Mouse (Mus musculus) spleen, postnatal 36 days (tissue): ENCODE measurements around the gene Bglap.
"Not testable (repeated sequence)": the region's sequence is repeated elsewhere in the genome, so short reads cannot be mapped to it uniquely, and the experiment has no call there.

Source experiments
- DNase-seq, 2 experiments: peaks; one replicate each; pipeline ENCODE4 v3.0.0; 2022; ENCODE audit warnings: low spot score in 2 of 2, mixed read lengths in 1 of 2

Gene Bglap

DNA sequence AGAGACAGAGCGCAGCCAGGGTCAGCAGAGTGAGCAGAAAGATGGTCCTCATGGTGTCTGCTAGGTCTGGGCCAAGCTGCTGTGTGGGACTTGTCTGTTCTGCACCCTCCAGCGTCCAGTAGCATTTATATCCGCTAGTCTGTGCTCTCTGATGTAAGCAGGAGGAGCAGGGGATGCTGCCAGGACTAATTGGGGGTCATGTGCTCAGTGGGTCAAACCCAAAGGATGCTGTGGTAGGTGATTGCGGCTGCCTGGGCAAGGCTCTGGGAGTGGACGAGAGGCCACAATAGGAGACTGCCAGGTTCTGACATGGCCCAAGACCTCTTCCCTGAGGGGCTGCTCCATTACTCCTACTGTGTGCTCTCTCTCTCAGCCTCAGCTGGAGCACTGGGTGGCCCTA, at the start of gene Bglap:
Gene Bglap (minus strand): TSS at position 101 of the 400 bp plus-strand sequence.
- DNase-seq, result no peak

DNA sequence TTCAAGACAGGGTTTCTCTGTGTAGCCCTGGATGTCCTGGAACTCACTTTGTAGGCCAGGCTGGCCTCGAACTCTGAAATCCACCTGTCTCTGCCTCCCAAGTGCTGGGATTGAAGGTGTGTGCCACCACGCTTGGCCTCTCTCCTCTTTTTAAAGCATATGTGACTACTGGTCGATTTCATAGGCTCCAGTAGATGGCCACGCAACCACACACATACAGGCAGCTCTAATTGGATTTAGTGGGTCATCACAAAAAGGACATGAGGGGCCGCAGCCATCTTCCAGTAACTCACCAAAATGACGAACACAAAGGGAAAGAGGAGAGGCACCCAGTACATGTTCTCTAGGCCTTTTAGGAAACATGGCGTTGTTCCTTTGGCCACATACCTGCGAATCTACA, 44.4 kb upstream of the Bglap start:
- DNase-seq, result not testable (repeated sequence)

DNA sequence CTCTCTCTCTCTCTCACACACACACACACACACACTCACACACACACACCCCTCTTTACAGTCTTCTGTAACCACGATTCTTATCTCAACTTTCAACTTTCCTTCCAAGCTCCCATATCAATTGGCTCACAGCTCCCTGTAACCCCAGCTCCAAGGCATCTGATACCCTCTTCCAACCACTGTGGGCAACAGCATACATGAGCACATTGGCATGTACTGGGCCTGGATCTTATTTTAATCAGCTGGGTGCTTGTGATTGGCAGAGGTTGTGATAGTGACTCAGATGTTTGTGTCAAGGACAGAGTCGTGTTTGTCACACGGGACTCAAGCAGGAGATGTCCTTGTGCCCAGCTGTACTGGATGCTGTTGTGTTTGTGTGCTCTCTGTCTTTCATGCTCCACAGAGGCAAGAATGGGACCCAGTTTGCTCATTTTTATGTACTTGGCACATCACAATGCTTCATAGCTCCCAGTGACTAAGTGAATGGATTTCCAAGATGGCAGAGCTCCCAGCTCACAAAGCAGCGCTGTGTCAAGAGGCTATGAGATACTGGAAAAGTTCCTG, 43.2 kb upstream of the Bglap start:
- no peak for DNase-seq

DNA sequence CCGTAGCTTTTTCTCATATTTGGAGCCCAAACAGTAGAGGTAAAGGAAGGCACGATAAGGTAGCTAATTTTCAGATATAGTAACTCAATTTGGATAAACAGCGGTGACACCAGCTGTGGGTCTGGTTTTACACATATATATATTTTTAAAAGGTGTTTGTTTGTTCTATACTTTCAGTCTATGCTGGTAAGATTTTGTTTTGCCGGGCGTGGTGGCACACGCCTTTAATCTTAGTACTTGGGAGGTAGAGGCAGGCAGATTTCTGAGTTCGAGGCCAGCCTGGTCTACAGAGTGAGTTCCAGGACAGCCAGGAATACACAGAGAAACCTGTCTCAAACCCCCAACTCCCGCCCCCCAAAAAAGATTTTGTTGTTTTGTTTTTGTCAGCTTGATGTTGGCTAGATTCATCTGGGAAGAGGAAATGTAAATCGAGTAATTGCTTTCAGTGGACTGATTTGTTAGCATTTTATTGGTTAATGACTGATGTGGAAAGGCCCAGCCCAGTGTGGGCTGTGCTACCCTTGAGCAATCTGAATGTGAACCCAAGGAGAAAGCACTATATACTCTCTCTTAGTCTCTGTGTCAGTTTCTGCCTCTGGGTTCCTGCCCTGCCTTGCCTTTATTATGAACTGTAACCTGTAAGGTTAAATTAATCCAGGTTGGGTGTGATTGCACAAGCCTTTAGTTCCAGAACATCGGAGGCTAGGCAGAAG, 41.6 kb upstream of the Bglap start:
- DNase-seq, result no peak

DNA sequence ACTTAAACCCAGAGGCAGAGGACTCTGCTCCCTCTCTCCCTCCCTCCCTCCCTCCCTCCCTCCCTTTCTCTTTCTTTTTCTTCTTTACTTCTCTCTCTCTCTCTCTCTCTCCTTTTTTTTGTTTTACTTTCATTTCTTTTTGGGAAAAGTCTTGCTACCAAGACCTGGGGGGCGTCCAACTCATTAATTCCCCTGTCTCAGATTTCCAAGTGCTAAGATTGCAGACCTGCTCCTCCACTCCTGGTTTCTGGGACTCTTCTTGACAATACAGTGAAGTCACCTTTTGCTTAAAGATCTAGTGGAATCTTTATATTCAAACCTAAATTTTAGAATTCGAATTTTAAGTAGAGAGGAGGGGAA, 41.0 kb upstream of the Bglap start:
- DNase-seq, result no peak

DNA sequence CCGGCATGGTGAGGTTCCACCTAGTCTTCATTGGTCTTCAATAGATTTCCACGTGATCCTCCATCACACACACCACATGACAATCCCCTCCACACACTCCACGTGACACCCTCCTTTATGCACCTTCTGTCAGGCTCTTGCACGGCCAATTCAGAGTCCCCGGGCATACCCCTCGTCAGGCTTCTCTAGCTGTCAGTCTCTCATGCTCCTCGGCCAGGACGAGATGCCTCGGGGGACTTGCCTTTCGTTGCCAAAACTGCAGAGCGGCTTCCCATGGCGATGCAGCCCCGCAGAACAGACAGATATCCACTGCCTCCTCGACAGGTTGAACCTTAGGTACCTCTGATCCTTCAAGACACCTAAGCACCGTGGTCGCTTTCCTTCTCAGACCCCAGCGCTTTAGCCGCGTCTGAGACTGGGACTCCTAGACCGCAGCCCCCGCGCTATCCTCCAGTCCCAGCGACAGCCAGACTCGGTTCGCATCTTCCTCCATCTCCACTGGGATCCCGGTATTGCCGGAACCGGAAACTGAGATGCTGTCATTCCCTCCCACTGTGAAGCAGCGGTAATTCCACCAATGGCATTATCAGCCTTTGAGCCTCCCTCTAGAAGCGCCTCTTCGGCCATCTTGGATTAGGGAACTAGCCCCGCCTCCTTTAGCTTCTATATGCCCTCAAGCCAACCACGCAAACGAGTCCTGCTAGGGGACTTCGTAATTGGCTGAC, 40.5 kb upstream of the Bglap start, which contains the start of gene Slc25a44:
Gene Slc25a44 (minus strand): TSS at position 535 of the 725 bp plus-strand sequence.
- DNase-seq, result peak; percentile 93 to 96

DNA sequence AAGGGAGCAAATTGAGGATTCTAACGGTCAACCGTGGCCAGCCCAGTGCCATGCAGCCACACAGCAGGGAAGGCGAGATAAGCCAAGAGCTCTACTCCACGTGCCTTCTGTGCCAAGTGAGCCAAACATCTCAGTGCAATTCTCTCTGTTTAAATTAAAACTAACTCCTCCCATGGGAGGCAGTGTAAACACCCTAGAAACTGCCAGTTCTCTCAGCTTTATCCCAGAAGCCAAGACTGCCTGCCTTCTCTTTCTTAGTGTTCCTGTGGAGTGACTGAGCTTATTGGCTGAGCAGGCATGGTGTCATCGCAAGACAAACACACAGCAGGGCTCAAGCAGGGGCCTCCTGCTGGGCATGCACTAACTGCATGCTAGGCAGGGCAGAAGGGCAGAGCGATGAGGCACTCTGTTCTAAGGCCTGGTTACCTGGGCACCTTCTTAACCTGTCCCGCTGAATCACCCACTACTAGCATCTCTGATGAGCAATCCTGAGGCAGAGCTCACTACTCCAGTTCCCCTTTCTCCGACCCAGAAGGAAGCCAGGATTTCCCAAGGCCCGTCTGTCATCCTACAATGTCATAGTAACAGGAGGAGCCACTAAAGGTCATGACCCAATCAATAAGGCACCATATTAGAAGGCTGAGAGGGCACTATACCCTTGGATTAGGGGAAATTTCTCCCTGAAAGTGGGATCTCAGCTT, 37.9 kb upstream of the Bglap start:
- peak; percentile 39 to 63 for DNase-seq

DNA sequence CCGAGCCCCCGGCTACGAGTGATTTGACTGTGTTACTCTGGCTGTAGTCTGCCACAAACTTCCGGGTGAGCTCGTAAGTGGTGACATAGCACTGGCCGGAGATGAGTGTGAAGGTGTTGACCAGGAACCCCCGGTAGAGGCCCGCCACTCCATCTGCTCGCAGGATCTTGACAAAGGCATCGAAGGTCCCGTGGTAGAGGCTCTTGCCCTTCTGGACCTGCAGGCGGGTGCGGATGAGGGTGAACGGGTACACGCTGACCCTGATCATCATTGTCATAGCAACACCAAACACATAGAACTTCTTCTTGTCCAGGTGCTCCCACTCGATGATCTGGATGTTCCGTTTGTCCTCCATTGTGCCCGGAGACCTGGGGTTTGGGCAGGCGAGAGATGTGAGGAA, 36.5 kb upstream of the Bglap start:
- no peak for DNase-seq

DNA sequence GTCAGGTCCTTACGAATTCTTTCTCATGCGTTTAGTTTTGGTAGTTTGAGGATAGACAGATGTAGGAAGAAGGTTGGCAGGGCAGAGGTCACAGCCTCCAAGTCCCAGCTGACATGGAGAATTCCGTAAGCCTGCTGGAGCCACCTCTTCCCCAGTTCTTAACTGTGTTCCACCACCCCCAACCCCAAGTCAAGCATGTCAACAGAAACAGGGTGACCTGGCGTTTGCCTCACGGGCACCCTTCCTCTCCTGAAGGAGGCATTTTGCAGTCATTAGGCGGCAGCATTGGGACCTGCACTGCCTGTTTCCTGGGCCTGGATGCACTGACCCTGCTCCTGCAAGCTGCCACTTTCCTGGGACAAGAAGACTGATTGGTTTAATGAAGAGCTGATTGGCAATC, 33.8 kb upstream of the Bglap start:
- no peak for DNase-seq

DNA sequence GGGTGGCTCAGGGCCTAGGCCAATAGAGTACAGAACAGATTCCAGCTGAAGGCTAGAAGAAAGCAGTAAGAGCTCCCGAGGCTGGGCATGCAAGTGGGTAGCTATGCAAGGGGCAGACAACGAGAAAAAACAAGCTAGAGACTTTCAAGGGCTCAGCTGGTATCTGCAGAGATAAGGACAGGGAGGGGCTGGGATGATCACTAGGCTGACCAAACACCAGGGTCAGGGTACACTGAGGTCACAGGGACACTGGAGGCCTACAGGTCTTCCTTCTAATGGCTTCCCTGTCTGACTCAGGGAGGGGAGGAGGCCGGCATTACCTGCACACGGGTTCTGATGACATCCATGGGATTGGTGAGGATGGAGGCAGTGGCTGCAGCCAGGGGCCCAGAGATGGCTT, 31.4 kb upstream of the Bglap start:
- DNase-seq, result no peak

DNA sequence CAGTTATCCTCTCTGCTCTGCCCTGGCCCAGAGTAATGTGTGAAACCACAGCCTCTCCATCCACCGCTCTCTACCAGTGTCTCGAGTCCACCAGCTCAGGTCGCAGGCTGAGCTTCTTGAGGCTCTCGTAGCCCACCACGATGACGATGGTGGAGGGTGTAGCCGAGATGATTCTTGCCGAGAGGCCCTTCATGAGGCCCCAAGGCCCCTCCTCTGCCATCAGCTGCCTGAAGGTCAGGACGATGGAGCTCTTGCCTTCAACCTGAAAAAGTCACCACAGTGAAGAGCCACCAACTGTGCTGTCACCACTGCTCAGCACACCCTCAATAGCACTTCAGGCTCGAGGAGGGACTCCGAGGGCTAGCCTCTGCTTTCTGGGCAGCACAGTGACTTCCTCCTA, 28.4 kb upstream of the Bglap start:
- DNase-seq, result no peak

DNA sequence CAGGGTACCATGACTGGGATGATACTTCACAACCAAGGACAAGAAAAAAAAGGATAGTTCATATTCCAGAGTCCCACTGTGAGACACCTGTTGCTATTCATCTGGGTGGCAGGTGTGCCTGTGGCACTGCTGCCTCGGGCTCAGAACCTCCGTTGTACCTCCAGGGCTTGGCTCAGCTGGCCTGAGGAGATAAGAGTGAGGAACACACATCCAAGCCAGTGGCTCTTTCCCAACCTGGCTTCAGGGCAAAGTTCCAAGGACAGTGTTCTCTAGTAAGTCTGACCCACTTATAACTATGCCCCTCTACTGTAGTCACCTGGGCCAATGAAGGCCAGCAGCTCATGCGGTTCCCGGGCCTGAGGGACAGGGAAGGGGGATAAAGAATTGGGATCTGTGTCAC, 27.4 kb upstream of the Bglap start:
- peak; percentile 48 to 70 for DNase-seq

DNA sequence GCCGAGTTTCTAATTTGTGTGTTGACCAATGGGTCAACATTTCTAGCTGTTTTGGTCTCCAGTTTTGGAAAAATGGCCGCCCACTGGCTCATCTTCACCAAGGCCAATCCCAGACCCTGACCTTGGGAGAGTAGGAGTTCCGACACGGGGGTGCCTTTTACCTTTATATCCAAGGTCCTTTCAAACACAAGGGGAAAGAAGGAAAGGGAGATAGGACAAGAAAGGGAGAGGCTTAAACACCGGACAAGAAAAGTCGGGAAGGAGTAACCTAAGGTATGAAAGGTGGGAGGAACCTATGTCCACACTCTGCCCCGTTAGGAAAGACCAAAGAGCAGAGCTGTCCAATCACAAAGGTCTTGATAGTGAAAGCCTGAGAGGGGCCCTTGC, 26.4 kb upstream of the Bglap start:
- no peak for DNase-seq

DNA sequence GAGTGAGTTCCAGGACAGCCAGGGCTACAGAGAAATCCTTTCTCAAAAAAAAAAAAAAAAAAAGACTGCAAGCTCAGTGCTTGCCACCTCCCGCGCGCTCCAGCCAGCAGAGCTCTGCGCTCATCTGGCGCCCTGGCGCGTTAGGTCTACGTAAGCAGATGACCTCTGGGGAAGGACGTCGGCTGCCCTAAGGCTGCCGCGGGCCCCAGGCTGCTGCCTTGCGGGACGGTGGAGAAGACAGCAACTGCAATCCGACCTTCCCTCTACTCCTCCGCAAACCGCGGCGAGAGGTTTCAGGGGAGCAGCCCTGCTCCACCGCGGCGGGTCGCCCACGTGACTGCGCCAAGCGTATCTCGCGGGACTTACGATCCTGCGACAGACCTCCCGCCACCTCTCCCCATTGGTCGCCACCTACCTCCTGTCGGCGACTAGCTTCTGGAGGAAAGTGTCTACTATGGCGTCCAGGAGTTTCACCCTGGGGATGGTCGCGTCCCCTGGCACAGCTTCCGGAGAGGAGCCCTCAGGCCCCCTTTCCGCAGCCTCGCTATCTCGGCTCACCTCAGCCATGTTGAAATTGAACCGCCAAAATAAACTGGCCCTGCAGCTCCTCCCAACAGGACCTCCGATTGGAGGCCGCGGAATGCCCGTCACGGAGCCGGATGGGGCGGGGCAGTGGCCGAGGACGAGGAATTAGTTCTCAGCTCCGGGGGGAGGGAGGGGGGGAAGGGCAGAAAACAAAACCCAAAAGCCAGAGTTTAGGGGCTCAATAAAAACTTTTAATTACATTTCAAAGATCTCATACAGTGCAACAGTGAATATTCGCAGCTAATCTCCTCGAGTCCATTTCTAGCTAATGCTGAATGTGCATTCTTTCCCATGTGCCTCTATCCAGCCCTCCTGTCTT, 25.7 kb upstream of the Bglap start, which contains the start of gene Pmf1:
Gene Pmf1 (minus strand): TSS at position 591 of the 904 bp plus-strand sequence.
- peak; percentile 93 to 94 for DNase-seq

DNA sequence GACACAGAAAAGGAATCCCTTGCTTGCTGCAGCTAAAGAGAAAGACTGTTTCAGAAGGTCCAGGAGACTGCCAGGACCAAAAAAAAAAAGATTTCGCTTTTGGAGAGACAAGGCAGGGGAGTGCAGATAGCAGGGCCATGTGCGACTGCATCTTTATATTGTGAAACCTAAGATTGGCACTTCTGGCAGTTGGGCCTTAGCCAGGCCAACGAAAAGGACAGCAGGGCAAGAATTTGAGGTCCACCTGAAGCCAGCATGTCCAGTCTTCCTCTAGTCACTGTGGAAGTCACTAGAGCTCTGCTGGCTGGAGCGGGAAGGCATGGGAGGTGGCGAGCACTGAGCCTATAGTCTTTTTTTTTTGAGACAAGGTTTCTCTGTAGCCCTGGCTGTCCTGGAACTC, 24.7 kb upstream of the Bglap start:
- DNase-seq, result no peak

DNA sequence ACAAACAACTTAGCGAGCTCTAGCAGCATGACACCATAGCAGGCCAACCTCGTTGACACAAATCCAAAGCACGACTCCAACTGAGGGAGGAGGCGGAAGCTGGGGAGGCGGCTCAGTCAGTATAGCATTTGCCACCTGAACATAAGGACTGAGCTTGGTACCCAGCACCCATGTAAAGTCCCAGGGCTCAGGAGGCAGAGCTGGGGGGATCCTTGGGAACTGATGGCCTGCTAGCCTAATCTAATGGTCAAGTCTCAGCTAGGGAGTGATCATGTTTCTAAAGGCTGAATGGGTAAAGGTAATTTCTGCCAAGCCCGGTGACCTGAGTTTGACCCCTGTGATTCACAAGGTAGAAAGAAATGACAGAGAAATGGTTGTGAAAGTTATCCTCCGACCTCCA, 23.3 kb upstream of the Bglap start:
- DNase-seq, result no peak

DNA sequence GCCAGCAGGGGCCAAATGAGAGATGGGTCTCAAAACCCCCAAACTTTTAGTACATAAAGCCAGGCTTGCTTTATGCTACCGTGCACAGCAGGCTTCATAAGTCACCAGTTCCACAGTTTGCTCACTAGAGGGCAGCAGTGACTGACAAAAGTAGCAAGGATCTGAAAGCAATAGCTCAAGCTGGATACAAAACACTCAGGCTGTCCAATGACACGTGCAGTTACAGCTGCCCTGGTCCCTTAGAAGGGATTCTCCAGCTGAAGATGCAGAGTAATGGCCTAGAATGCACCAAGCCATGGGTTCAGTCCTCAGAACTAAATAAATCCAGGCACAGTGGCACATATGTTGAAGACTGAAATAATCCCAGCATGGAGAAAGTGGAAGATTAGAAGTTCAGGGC, 22.8 kb upstream of the Bglap start:
- peak; percentile 56 to 73 for DNase-seq

DNA sequence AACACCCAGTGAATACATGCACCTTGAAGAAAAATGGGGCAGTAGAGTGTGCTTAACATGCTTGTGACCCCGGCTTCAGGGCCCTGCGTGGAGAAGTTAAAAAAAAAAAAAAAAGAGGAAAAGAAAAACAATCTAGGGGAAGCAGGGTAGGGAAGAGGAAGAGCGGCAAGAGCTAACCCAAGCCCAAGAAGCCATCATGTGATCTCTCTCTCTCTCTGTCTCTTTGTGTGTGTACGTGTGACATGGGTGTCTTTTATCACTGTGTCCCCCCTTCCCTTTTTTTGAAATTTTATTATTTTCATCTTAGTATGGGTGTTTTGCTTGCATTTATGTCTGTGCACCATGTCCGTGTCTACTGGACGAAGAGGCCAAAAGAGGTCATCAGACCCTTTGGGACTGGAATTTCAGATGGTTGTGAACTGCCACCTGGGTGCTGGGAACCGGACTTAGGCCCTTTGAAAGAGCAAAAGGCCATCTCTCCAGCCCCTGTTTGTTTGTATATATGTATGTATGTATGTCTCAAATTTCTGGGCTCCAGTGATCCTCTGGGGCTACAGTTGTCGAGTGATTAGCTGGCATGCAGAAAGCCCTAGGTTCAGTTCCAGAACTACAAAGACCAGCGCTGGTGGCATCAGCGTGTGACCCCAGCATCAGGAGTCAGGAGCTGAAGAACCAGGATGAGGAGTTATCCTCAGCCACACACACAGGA, 19.4 kb upstream of the Bglap start:
- DNase-seq, result no peak

DNA sequence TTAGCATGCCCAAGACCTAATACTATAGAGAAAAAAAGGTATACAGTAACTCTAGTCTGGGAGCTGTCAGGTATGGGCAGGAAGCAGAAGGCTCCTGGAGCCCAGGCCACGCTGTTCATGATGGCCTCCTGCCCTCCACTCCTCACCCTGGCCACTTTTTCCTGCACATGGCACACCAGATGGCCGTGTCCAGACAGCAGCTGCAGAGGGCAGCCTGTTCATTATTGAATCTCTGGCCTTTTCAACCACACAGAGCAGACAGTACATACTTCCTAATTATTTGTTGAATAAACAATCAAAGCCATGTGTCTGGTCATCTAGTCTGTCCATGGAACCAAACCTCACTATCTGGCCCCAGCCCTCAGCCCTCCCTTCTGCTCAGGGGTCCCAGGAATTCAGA, 14.4 kb upstream of the Bglap start:
- DNase-seq, result no peak

DNA sequence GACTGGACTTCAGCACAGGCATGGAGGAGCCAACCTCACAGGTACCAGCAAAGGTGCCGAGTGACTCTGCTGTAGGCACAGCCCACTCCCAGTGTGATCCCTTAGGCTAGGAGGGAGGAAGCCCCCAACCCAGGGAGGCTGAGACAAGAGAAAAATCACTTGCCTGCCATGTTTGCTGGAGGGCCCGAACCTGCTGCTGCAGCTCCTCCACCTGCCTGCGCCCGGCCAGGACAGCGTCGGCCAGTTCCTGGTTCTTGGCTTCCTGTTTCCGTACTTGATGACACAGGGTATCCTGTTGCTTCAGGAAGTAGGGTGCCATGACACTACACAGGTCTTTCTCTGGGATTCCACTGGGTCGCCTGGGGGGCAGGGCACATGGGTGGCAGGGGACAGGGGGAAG, 11.5 kb upstream of the Bglap start:
- DNase-seq, result peak; percentile 45 to 47

DNA sequence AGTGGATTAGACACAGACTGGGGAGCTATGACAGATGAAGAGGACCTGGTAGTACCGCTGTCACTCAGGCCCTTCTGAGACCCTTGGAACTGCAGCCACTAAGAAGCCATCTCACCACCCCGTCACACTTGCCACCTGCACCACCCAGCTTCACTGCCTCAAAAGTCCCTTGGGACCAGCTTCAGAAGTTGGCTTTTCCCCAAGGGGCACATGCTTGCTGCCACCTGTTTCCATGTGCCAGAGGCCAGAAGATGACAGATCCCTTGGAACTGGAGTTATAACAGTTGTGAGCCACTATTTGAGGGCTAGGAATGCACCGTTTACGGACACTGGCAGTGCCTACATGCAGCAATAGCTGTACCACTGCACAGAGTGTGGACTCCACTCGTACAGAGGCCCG, 11.0 kb upstream of the Bglap start:
- peak; percentile 80 to 82 for DNase-seq
